Mouse (Mus musculus): ENCODE data around the gene Tagap. TPM values are rescaled to one million over a fixed set of nuclear protein-coding genes. Genes with fewer than 3 reads are reported as not detected.
"Not testable (repeated sequence)": the region's sequence is repeated elsewhere in the genome, so short reads cannot be mapped to it uniquely, and the experiment has no call there.

Gene Tagap
- polyA plus RNA-seq, 1 experiment from 2014 or later: 0.47 TPM

GRCm38 (mm10) chr17:7939640-7940039 lies 13.8 kb downstream of the Tagap start:
- Histone ChIP-seq H3K4me3 (ENCODE audit: low read depth, low read length) (no peak overlapping the region), H3K4me1 (replicated peaks; ENCODE audit: control insufficient read depth, insufficient read depth, low read length) (no peaks in the 10 kb centered on the region), H3K27ac (ENCODE audit: low read depth, low read length) (no peak overlapping the region), H3K4me2 (ENCODE audit: low read depth, low read length, severe bottlenecking) (no peak overlapping the region), H3K9me3 (ENCODE audit: control insufficient read depth, low read length) (no peaks in the 10 kb centered on the region), H3K27me3 (ENCODE audit: control insufficient read depth, insufficient read depth, low read length) (no peaks in the 10 kb centered on the region), H3K9ac (ENCODE audit: low read length) (no peak overlapping the region), H3K36me3 (ENCODE audit: control insufficient read depth, insufficient read depth, low read length) (no peaks in the 10 kb centered on the region)
- ATAC-seq (replicated peaks; ENCODE audit: low FRiP score) (no peak), DNase-seq (ENCODE audit: low spot score) (no peak)
- WGBS: 77% methylated on average over 8 of the region's 8 CpGs

- ATAC-seq (replicated peaks; ENCODE audit: low FRiP score) (peak; percentile 99), DNase-seq (ENCODE audit: low spot score) (peak; percentile 94)
- peak within 1 kb of the TSS; percentile 64; the same call in 1 of the 2 replicates for H3K27ac ChIP-seq (ENCODE audit: low read depth, low read length)
- WGBS: 4% methylated on average over 53 of the region's 58 CpGs
- peak within 1 kb of the TSS; percentile 53 for H3K4me2 ChIP-seq (ENCODE audit: low read depth, low read length, severe bottlenecking)
- not testable (repeated sequence) for H3K9me3 ChIP-seq (ENCODE audit: control insufficient read depth, low read length); H3K27me3 ChIP-seq (ENCODE audit: control insufficient read depth, insufficient read depth, low read length); H3K36me3 ChIP-seq (ENCODE audit: control insufficient read depth, insufficient read depth, low read length); H3K4me1 ChIP-seq (replicated peaks; ENCODE audit: control insufficient read depth, insufficient read depth, low read length)
- H3K4me3 ChIP-seq (ENCODE audit: low read depth, low read length): peak within 1 kb of the TSS; percentile 44
- H3K9ac ChIP-seq (ENCODE audit: low read length): peak within 1 kb of the TSS; percentile 57
Observed at GRCm38 (mm10) chr17:7945117-7946052, 19.6 kb downstream of the Tagap start, which contains the start of gene Rsph3a. TSS of gene Rsph3a (plus strand) at chr17:7945614.

- WGBS: under 1% methylated on average over 16 of the region's 27 CpGs
- not testable (repeated sequence) for H3K4me1 ChIP-seq (replicated peaks; ENCODE audit: control insufficient read depth, insufficient read depth, low read length); H3K36me3 ChIP-seq (ENCODE audit: control insufficient read depth, insufficient read depth, low read length); H3K27ac ChIP-seq (ENCODE audit: low read depth, low read length); H3K9me3 ChIP-seq (ENCODE audit: control insufficient read depth, low read length); H3K27me3 ChIP-seq (ENCODE audit: control insufficient read depth, insufficient read depth, low read length); DNase-seq (ENCODE audit: low spot score)
- H3K4me2 ChIP-seq (ENCODE audit: low read depth, low read length, severe bottlenecking): peak overlapping the region; percentile 53; the same call in 1 of the 2 replicates
- peak; percentile 6; the same call in 1 of the 2 replicates for ATAC-seq (replicated peaks; ENCODE audit: low FRiP score)
- H3K9ac ChIP-seq (ENCODE audit: low read length): peak overlapping the region; percentile 49; the same call in 1 of the 2 replicates
- H3K4me3 ChIP-seq (ENCODE audit: low read depth, low read length): peak overlapping the region; percentile 44
Observed at GRCm38 (mm10) chr17:7946053-7946627, 20.3 kb downstream of the Tagap start.

GRCm38 (mm10) chr17:7951333-7951732 lies 25.5 kb downstream of the Tagap start:
- H3K9ac ChIP-seq (ENCODE audit: low read length); H3K4me1 ChIP-seq (replicated peaks; ENCODE audit: control insufficient read depth, insufficient read depth, low read length); ATAC-seq (replicated peaks; ENCODE audit: low FRiP score); DNase-seq (ENCODE audit: low spot score); H3K4me3 ChIP-seq (ENCODE audit: low read depth, low read length); H3K4me2 ChIP-seq (ENCODE audit: low read depth, low read length, severe bottlenecking); H3K27me3 ChIP-seq (ENCODE audit: control insufficient read depth, insufficient read depth, low read length); H3K27ac ChIP-seq (ENCODE audit: low read depth, low read length); H3K36me3 ChIP-seq (ENCODE audit: control insufficient read depth, insufficient read depth, low read length); H3K9me3 ChIP-seq (ENCODE audit: control insufficient read depth, low read length): not testable (repeated sequence)
- WGBS: no CpG with 5 or more reads among the region's 4 CpGs

GRCm38 (mm10) chr17:7957242-7957641 lies 31.4 kb downstream of the Tagap start:
- WGBS: 97% methylated on average over 7 of the region's 9 CpGs
- H3K9ac ChIP-seq (ENCODE audit: low read length); H3K27me3 ChIP-seq (ENCODE audit: control insufficient read depth, insufficient read depth, low read length); H3K9me3 ChIP-seq (ENCODE audit: control insufficient read depth, low read length); ATAC-seq (replicated peaks; ENCODE audit: low FRiP score); H3K4me3 ChIP-seq (ENCODE audit: low read depth, low read length); H3K36me3 ChIP-seq (ENCODE audit: control insufficient read depth, insufficient read depth, low read length); H3K4me2 ChIP-seq (ENCODE audit: low read depth, low read length, severe bottlenecking); H3K4me1 ChIP-seq (replicated peaks; ENCODE audit: control insufficient read depth, insufficient read depth, low read length); H3K27ac ChIP-seq (ENCODE audit: low read depth, low read length); DNase-seq (ENCODE audit: low spot score): not testable (repeated sequence)

GRCm38 (mm10) chr17:7963333-7963732 lies 37.5 kb downstream of the Tagap start:
- not testable (repeated sequence) for H3K9me3 ChIP-seq (ENCODE audit: control insufficient read depth, low read length); H3K36me3 ChIP-seq (ENCODE audit: control insufficient read depth, insufficient read depth, low read length); H3K4me3 ChIP-seq (ENCODE audit: low read depth, low read length); ATAC-seq (replicated peaks; ENCODE audit: low FRiP score); H3K4me2 ChIP-seq (ENCODE audit: low read depth, low read length, severe bottlenecking); H3K27me3 ChIP-seq (ENCODE audit: control insufficient read depth, insufficient read depth, low read length); H3K27ac ChIP-seq (ENCODE audit: low read depth, low read length); H3K9ac ChIP-seq (ENCODE audit: low read length); H3K4me1 ChIP-seq (replicated peaks; ENCODE audit: control insufficient read depth, insufficient read depth, low read length); DNase-seq (ENCODE audit: low spot score)
- 92% methylated on average over 4 of the region's 4 CpGs for WGBS

GRCm38 (mm10) chr17:7964398-7964797 lies 38.6 kb downstream of the Tagap start:
- not testable (repeated sequence) for ATAC-seq (replicated peaks; ENCODE audit: low FRiP score); H3K9ac ChIP-seq (ENCODE audit: low read length); H3K4me1 ChIP-seq (replicated peaks; ENCODE audit: control insufficient read depth, insufficient read depth, low read length); H3K9me3 ChIP-seq (ENCODE audit: control insufficient read depth, low read length); H3K36me3 ChIP-seq (ENCODE audit: control insufficient read depth, insufficient read depth, low read length); DNase-seq (ENCODE audit: low spot score); H3K27ac ChIP-seq (ENCODE audit: low read depth, low read length); H3K27me3 ChIP-seq (ENCODE audit: control insufficient read depth, insufficient read depth, low read length); H3K4me2 ChIP-seq (ENCODE audit: low read depth, low read length, severe bottlenecking); H3K4me3 ChIP-seq (ENCODE audit: low read depth, low read length)
- 94% methylated on average over 2 of the region's 2 CpGs for WGBS

- not testable (repeated sequence) for H3K9me3 ChIP-seq (ENCODE audit: control insufficient read depth, low read length); H3K36me3 ChIP-seq (ENCODE audit: control insufficient read depth, insufficient read depth, low read length); H3K9ac ChIP-seq (ENCODE audit: low read length); H3K4me3 ChIP-seq (ENCODE audit: low read depth, low read length); H3K27ac ChIP-seq (ENCODE audit: low read depth, low read length); H3K4me2 ChIP-seq (ENCODE audit: low read depth, low read length, severe bottlenecking); ATAC-seq (replicated peaks; ENCODE audit: low FRiP score); H3K27me3 ChIP-seq (ENCODE audit: control insufficient read depth, insufficient read depth, low read length); DNase-seq (ENCODE audit: low spot score); H3K4me1 ChIP-seq (replicated peaks; ENCODE audit: control insufficient read depth, insufficient read depth, low read length)
- WGBS: 92% methylated on average over 3 of the region's 5 CpGs
Observed at GRCm38 (mm10) chr17:7968490-7968889, 42.7 kb downstream of the Tagap start.
